Mouse (Mus musculus): ENCODE measurements around the gene Foxj1.
"Not testable (repeated sequence)": the region's sequence is repeated elsewhere in the genome, so short reads cannot be mapped to it uniquely, and the experiment has no call there.

Foxj1 gene

GRCm38 (mm10) chr11:116335244-116336036, at the start of gene Foxj1:
Gene Foxj1 (minus strand): TSS chr11:116335399.
- DNase-seq (ENCODE audit: low read depth) = peak; percentile 88

GRCm38 (mm10) chr11:116384171-116384570, 49.0 kb upstream of the Foxj1 start:
- no peak for DNase-seq (ENCODE audit: low read depth)

GRCm38 (mm10) chr11:116383070-116383469, 47.9 kb upstream of the Foxj1 start:
- not testable (repeated sequence) for DNase-seq (ENCODE audit: low read depth)

GRCm38 (mm10) chr11:116380767-116381166, 45.6 kb upstream of the Foxj1 start:
- DNase-seq (ENCODE audit: low read depth) = no peak

GRCm38 (mm10) chr11:116379530-116379929, 44.3 kb upstream of the Foxj1 start:
- peak; percentile 77 for DNase-seq (ENCODE audit: low read depth)

GRCm38 (mm10) chr11:116376945-116377661, 41.9 kb upstream of the Foxj1 start:
- peak; percentile 84 for DNase-seq (ENCODE audit: low read depth)

- DNase-seq (ENCODE audit: low read depth) = no peak
These were observed 36.8 kb upstream of the Foxj1 start for GRCm38 (mm10) chr11:116371894-116372450.

GRCm38 (mm10) chr11:116369633-116370032, 34.4 kb upstream of the Foxj1 start:
- DNase-seq (ENCODE audit: low read depth) = peak; percentile 67

GRCm38 (mm10) chr11:116369051-116369450, 33.9 kb upstream of the Foxj1 start:
- peak; percentile 39 for DNase-seq (ENCODE audit: low read depth)

- peak; percentile 91 for DNase-seq (ENCODE audit: low read depth)
These were observed 32.9 kb upstream of the Foxj1 start for GRCm38 (mm10) chr11:116368116-116368515.

GRCm38 (mm10) chr11:116366647-116367046, 31.4 kb upstream of the Foxj1 start:
- no peak for DNase-seq (ENCODE audit: low read depth)

GRCm38 (mm10) chr11:116366124-116366523, 30.9 kb upstream of the Foxj1 start:
- no peak for DNase-seq (ENCODE audit: low read depth)

GRCm38 (mm10) chr11:116365432-116365831, 30.2 kb upstream of the Foxj1 start:
- DNase-seq (ENCODE audit: low read depth) = no peak

- no peak for DNase-seq (ENCODE audit: low read depth)
These were observed 26.8 kb upstream of the Foxj1 start for GRCm38 (mm10) chr11:116362015-116362414.

- not testable (repeated sequence) for DNase-seq (ENCODE audit: low read depth)
These were observed 25.7 kb upstream of the Foxj1 start for GRCm38 (mm10) chr11:116360915-116361314.

GRCm38 (mm10) chr11:116359652-116360051, 24.5 kb upstream of the Foxj1 start:
- no peak for DNase-seq (ENCODE audit: low read depth)

- DNase-seq (ENCODE audit: low read depth) = no peak
These were observed 23.9 kb upstream of the Foxj1 start for GRCm38 (mm10) chr11:116358926-116359637.

- no peak for DNase-seq (ENCODE audit: low read depth)
These were observed 19.3 kb upstream of the Foxj1 start for GRCm38 (mm10) chr11:116354521-116354920.

- no peak for DNase-seq (ENCODE audit: low read depth)
These were observed 18.3 kb upstream of the Foxj1 start for GRCm38 (mm10) chr11:116353535-116353934.

- DNase-seq (ENCODE audit: low read depth) = peak; percentile 27
These were observed 16.1 kb upstream of the Foxj1 start for GRCm38 (mm10) chr11:116351294-116351693.

GRCm38 (mm10) chr11:116347955-116348354, 12.8 kb upstream of the Foxj1 start:
- DNase-seq (ENCODE audit: low read depth) = no peak

GRCm38 (mm10) chr11:116347012-116347411, 11.8 kb upstream of the Foxj1 start:
- DNase-seq (ENCODE audit: low read depth) = no peak

All from 416B (cell line).